In the genomic region with DNA sequence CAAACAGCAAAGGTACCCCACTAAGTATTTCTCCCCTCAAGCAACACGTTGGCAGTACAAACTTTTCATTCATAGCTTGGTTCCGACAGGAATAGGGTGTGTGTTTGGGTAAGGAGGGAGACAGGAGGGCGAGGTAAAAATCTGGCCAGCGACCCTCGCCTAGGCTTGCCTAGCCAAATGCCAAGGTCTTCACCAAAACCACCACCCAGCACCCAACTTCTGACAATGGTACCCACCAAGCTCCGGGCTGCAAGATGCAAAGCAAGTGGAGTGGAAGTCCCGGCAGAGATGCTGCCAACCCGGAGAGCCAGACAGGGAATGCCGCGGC, we compare ENCODE assay signal across 8 mouse cellular contexts. TPM values are rescaled to one million over a fixed set of nuclear protein-coding genes. Genes with fewer than 3 reads are reported as not detected.
DNase-seq lines count a peak whose midpoint lies in the region; ATAC-seq and TF ChIP-seq lines count a peak whose summit lies in the region.
"Had no signal": no experiment of that assay in that cellular context is flagged by ENCODE, and none has a peak within 500 bp of the region (broad histone marks: within the 10 kb centered on the region; RNA-seq: fewer than 3 reads in every experiment).

No protein-coding gene starts in this region.

- H3K4me2 ChIP-seq in lung, embryonic 14.5 days = peak overlapping the region; percentile 96
- peak overlapping the region; percentile 94 for H3K4me2 ChIP-seq in intestine, embryonic 16.5 days (ENCODE audit: low read depth, low read length)
- H3K4me2 ChIP-seq in neural tube, embryonic 15.5 days = peak overlapping the region; percentile 90

- no peaks in the 10 kb centered on the region for H3K36me3 ChIP-seq in lung, embryonic 14.5 days (ENCODE audit: insufficient read depth)
- H3K36me3 ChIP-seq in forebrain, embryonic 10.5 days (replicated peaks) = no peaks in the 10 kb centered on the region
- H3K36me3 ChIP-seq in intestine, embryonic 16.5 days (ENCODE audit: control insufficient read depth, insufficient read depth, low read length) = no peaks in the 10 kb centered on the region
- no peaks in the 10 kb centered on the region for H3K36me3 ChIP-seq in neural tube, embryonic 15.5 days

- H3K27me3 ChIP-seq in lung, embryonic 14.5 days (ENCODE audit: insufficient read depth, low read length) = peaks cover 17% of the 10 kb centered on the region
- H3K27me3 ChIP-seq in forebrain, embryonic 10.5 days (ENCODE audit: poor library complexity, severe bottlenecking) = peaks cover 49% of the 10 kb centered on the region
- H3K27me3 ChIP-seq in intestine, embryonic 16.5 days (replicated peaks; ENCODE audit: control insufficient read depth, insufficient read depth, low read length) = peaks cover 14% of the 10 kb centered on the region
- no peaks in the 10 kb centered on the region; the same call in 1 of the 2 replicates for H3K27me3 ChIP-seq in neural tube, embryonic 15.5 days (replicated peaks)

- no peak for ATAC-seq in lung, embryonic 14.5 days (ENCODE audit: insufficient read depth)
- ATAC-seq in intestine, embryonic 16.5 days = no peak
- ATAC-seq in neural tube, embryonic 15.5 days (ENCODE audit: low FRiP score) = peak; percentile 16

- H3K4me3 ChIP-seq in lung, embryonic 14.5 days (ENCODE audit: low read depth, low read length) = peak overlapping the region; percentile 64
- H3K4me3 ChIP-seq in forebrain, embryonic 10.5 days = peak overlapping the region; percentile 79
- peak overlapping the region; percentile 67 for H3K4me3 ChIP-seq in intestine, embryonic 16.5 days (ENCODE audit: low read length)
- peak overlapping the region; percentile 77 for H3K4me3 ChIP-seq in neural tube, embryonic 15.5 days (replicated peaks)

- TF ChIP-seq CTCF in lung, embryonic 14.5 days (IDR thresholded peaks at IDR 0.05; ENCODE audit: low read depth) = no peak

- H3K9ac ChIP-seq in lung, embryonic 14.5 days = peak overlapping the region; percentile 59
- H3K9ac ChIP-seq in intestine, embryonic 16.5 days (ENCODE audit: low read depth, low read length) = peak overlapping the region; percentile 67
- H3K9ac ChIP-seq in neural tube, embryonic 15.5 days (replicated peaks) = peak overlapping the region; percentile 75

- no peaks in the 10 kb centered on the region for H3K9me3 ChIP-seq in lung, embryonic 14.5 days (ENCODE audit: low read depth, low read length)
- H3K9me3 ChIP-seq in forebrain, embryonic 10.5 days = no peaks in the 10 kb centered on the region
- H3K9me3 ChIP-seq in intestine, embryonic 16.5 days (ENCODE audit: control insufficient read depth, low read length) = no peaks in the 10 kb centered on the region
- no peaks in the 10 kb centered on the region for H3K9me3 ChIP-seq in neural tube, embryonic 15.5 days (replicated peaks)

- no peaks in the 10 kb centered on the region for H3K4me1 ChIP-seq in lung, embryonic 14.5 days (ENCODE audit: insufficient read depth)
- peaks cover 9% of the 10 kb centered on the region for H3K4me1 ChIP-seq in forebrain, embryonic 10.5 days
- 0 out of 2 replicates have a peak, but pooled peaks cover 4% of the 10 kb centered on the region for H3K4me1 ChIP-seq in intestine, embryonic 16.5 days (ENCODE audit: control insufficient read depth, insufficient read depth, low read length)
- H3K4me1 ChIP-seq in neural tube, embryonic 15.5 days = peaks cover 13% of the 10 kb centered on the region

- no peak for DNase-seq in lung, embryonic 14.5 days
- no peak for DNase-seq in lung, postnatal 10 days
- DNase-seq in forebrain, embryonic 10.5 days (ENCODE audit: extremely low spot score, low spot score) = peak; percentile 45
- no peak for DNase-seq in cerebellum, postnatal 14 days
- no peak for DNase-seq in adrenal gland, adult 2 months
- DNase-seq: adrenal gland, postnatal 36 days had no signal

- no peak overlapping the region for H3K27ac ChIP-seq in lung, embryonic 14.5 days (ENCODE audit: low read depth)
- H3K27ac ChIP-seq in forebrain, embryonic 10.5 days = peak overlapping the region; percentile 82
- H3K27ac ChIP-seq in intestine, embryonic 16.5 days (ENCODE audit: low read length) = no peak overlapping the region
- H3K27ac ChIP-seq in neural tube, embryonic 15.5 days (replicated peaks) = peak overlapping the region; percentile 65; the same call in 1 of the 2 replicates

- WGBS in lung, embryonic 14.5 days = 1% methylated on average over 10 of the region's 10 CpGs
- 0% methylated on average over 10 of the region's 10 CpGs for WGBS in forebrain, embryonic 10.5 days
- WGBS in intestine, embryonic 16.5 days = 0% methylated on average over 10 of the region's 10 CpGs
- under 1% methylated on average over 7 of the region's 10 CpGs for WGBS in neural tube, embryonic 15.5 days

RNA-seq across cellular contexts. Expression of gene Hdac9, which starts 10.6 kb away (rescaled TPM):
- polyA plus RNA-seq in lung, embryonic 14.5 days (2014; fragmentation: Nextera tagmentation; extraction: Ambion mirVana) = 7.5 and 7.6 TPM in 2 replicates
- polyA plus RNA-seq in forebrain, embryonic 10.5 days (2016; fragmentation: Nextera tagmentation; extraction: Ambion mirVana) = 4.0 and 4.4 TPM in 2 replicates
- 3.2 and 3.3 TPM in 2 replicates for polyA plus RNA-seq in intestine, embryonic 16.5 days (2015; fragmentation: Nextera tagmentation; extraction: Ambion mirVana)
- polyA plus RNA-seq in neural tube, embryonic 15.5 days (2015; fragmentation: Nextera tagmentation; extraction: Ambion mirVana) = 9.9 and 11.4 TPM in 2 replicates
- total RNA-seq in adrenal gland, adult 2 months (2021) = 1 to 10 TPM in 1 of 2 experiments, under 1 TPM in 1; 0.95 to 1.6 TPM
- 0.15 and 0.31 TPM in 2 replicates for polyA plus RNA-seq in adrenal gland, adult 2 months (2012; rRNA removed)

Comparison
In these comparisons a context has a peak if more than half of its experiments do, and no peak if none do; other contexts are left out.
1. H3K27ac ChIP-seq: peak in forebrain, embryonic 10.5 days (single experiment) and neural tube, embryonic 15.5 days (single experiment); none in lung, embryonic 14.5 days (single experiment) and intestine, embryonic 16.5 days (single experiment).
2. Peak in every context shown above with its lines, with median percentiles within 50 percentile points of each other: H3K4me2 ChIP-seq, H3K4me3 ChIP-seq and H3K9ac ChIP-seq.